Mouse (Mus musculus): ENCODE measurements around the gene Tnnt2. TPM values are rescaled to one million over a fixed set of nuclear protein-coding genes. Genes with fewer than 3 reads are reported as not detected.
A peak's percentile ranks its signal among the peaks of the same experiment; 100 is the strongest.

The Tnnt2 gene
- polyA plus RNA-seq, 1 experiment from 2014 or later: 6.0 TPM

GRCm38 (mm10) chr1:135794216-135795134, 41.7 kb upstream of the Tnnt2 start:
- H3K27me3 ChIP-seq (ENCODE audit: insufficient read depth, low read length): no peaks in the 10 kb centered on the region
- TF ChIP-seq CTCF (IDR thresholded peaks at IDR 0.05; ENCODE audit: low read depth): no peak
- peaks cover 17% of the 10 kb centered on the region for H3K4me1 ChIP-seq (ENCODE audit: insufficient read depth)
- H3K9me3 ChIP-seq (ENCODE audit: low read depth, low read length): no peaks in the 10 kb centered on the region
- H3K4me3 ChIP-seq (ENCODE audit: low read depth, low read length): peak overlapping the region; percentile 22; the same call in 1 of the 2 replicates
- WGBS: 15% methylated on average over 20 of the region's 20 CpGs
- H3K4me2 ChIP-seq: peak overlapping the region; percentile 59
- H3K36me3 ChIP-seq (ENCODE audit: insufficient read depth): no peaks in the 10 kb centered on the region
- H3K27ac ChIP-seq (ENCODE audit: low read depth): peak overlapping the region; percentile 63; the same call in 1 of the 2 replicates
- DNase-seq (peak; percentile 61), ATAC-seq (ENCODE audit: insufficient read depth) (peak; percentile 29; the same call in 1 of the 2 replicates)
- H3K9ac ChIP-seq: peak overlapping the region; percentile 27; the same call in 1 of the 2 replicates

DNA sequence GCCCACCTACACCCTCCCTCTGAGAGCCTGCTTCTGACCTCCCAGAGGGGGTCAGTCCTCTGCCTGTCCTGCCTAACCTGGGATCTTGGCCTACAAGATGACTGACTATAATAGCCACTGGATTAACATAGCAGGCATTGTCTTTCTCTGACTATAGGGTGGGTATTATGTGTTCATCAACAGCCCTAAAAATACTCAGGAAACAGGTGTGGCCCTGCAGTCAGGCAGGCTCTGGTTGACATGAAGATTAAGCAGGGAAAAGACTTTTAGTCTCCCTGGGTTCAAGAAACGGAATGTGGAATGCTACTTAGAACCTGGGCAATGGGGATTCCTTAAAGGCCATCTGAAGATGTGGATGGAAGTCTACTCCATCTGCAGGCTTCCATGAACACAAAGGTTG, 37.7 kb upstream of the Tnnt2 start:
- no peak for ATAC-seq (ENCODE audit: insufficient read depth)
- H3K27ac ChIP-seq (ENCODE audit: low read depth): peak overlapping the region; percentile 13; the same call in 1 of the 2 replicates
- no peak overlapping the region for H3K4me2 ChIP-seq
- H3K4me3 ChIP-seq (ENCODE audit: low read depth, low read length): no peak overlapping the region
- WGBS: 74% methylated on average over 1 of the region's 1 CpGs
- no peak overlapping the region for H3K9ac ChIP-seq
- no peaks in the 10 kb centered on the region for H3K9me3 ChIP-seq (ENCODE audit: low read depth, low read length)
- H3K4me1 ChIP-seq (ENCODE audit: insufficient read depth): peaks cover 31% of the 10 kb centered on the region
- TF ChIP-seq CTCF (IDR thresholded peaks at IDR 0.05; ENCODE audit: low read depth): no peak
- DNase-seq: no peak
- no peaks in the 10 kb centered on the region for H3K27me3 ChIP-seq (ENCODE audit: insufficient read depth, low read length)
- no peaks in the 10 kb centered on the region for H3K36me3 ChIP-seq (ENCODE audit: insufficient read depth)

DNA sequence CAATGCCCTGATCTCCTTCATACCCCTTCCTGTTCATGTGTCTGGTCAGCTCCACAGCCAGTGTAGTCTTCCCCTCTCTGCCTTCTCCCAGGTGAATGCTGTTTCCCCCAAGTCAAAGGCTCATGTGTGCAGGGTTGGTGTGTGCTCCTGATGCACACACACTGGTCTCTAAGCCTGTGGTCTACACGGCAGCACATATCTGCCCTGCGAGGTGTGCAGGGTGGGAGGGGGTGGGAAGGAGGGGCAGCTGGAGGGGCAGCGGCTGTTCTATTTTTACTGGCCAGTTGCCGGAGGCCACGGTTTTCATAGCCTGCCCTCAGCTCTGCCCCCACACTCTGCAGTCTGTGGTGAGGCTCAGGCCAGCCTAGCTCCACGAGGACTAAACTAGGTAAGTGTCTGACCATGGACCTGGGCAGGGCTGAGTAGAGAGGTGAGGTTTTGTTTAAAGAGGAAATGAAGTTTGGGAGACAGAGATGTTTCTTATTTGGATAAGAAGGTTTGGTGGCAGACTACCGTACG, 37.0 kb upstream of the Tnnt2 start:
- ATAC-seq (ENCODE audit: insufficient read depth): no peak
- Histone ChIP-seq H3K4me3 (ENCODE audit: low read depth, low read length) (peak overlapping the region; percentile 3; the same call in 1 of the 2 replicates), H3K4me1 (ENCODE audit: insufficient read depth) (peaks cover 27% of the 10 kb centered on the region), H3K9me3 (ENCODE audit: low read depth, low read length) (no peaks in the 10 kb centered on the region), H3K36me3 (ENCODE audit: insufficient read depth) (no peaks in the 10 kb centered on the region), H3K4me2 (no peak overlapping the region), H3K27me3 (ENCODE audit: insufficient read depth, low read length) (no peaks in the 10 kb centered on the region), H3K9ac (no peak overlapping the region), H3K27ac (ENCODE audit: low read depth) (peak overlapping the region; percentile 80; the same call in 1 of the 2 replicates)
- WGBS: 33% methylated on average over 8 of the region's 8 CpGs
- no peak for DNase-seq
- TF ChIP-seq CTCF (IDR thresholded peaks at IDR 0.05; ENCODE audit: low read depth): no peak

DNA sequence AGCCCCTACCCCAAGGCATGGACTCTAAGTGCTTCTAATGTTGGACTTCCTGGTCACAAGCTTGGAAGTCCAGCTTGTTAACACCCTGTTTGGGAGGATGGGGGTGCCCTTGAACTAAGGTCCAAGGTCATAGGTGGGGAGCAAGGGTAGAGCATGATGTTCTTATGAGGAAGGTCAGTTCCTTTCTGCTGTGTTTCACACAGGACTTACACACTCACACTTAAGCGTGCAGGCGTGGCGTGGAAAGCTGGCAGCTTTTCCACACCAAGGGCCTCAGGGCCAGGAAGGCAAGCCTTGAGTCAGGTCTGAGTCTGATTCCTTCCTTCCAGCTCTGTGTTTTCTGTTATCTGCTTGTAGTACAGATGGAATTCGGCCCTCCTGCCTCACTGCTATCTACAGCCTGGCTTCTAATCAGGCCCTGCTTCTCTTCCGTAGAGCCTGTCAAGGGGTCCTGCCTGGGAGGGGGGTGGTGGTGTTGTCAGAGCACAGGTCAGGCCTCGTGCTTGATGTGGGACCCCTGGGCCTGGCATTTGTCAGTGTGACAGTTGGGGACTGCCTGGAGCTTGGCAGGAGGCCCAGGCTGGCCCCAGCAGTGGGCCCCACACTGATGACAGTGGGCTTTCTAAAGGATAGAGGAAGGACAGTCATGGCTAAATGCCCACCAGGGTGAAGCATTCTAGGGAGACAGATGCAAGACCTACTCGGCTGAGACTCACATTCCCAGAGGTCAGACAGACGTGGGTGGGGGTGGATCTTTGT, 35.8 kb upstream of the Tnnt2 start:
- Histone ChIP-seq H3K4me1 (ENCODE audit: insufficient read depth) (peaks cover 19% of the 10 kb centered on the region), H3K36me3 (ENCODE audit: insufficient read depth) (no peaks in the 10 kb centered on the region), H3K27ac (ENCODE audit: low read depth) (peak overlapping the region; percentile 80), H3K4me2 (peak overlapping the region; percentile 36; the same call in 1 of the 2 replicates), H3K4me3 (ENCODE audit: low read depth, low read length) (peak overlapping the region; percentile 3; the same call in 1 of the 2 replicates), H3K27me3 (ENCODE audit: insufficient read depth, low read length) (no peaks in the 10 kb centered on the region), H3K9ac (peak overlapping the region; percentile 20; the same call in 1 of the 2 replicates), H3K9me3 (ENCODE audit: low read depth, low read length) (no peaks in the 10 kb centered on the region)
- no peak for TF ChIP-seq CTCF (IDR thresholded peaks at IDR 0.05; ENCODE audit: low read depth)
- ATAC-seq (ENCODE audit: insufficient read depth) (peak; percentile 84), DNase-seq (peak; percentile 83)
- WGBS: 25% methylated on average over 8 of the region's 8 CpGs

- DNase-seq: no peak
- H3K27ac ChIP-seq (ENCODE audit: low read depth): no peak overlapping the region
- H3K4me3 ChIP-seq (ENCODE audit: low read depth, low read length): no peak overlapping the region
- TF ChIP-seq CTCF (IDR thresholded peaks at IDR 0.05; ENCODE audit: low read depth): no peak
- no peaks in the 10 kb centered on the region for H3K9me3 ChIP-seq (ENCODE audit: low read depth, low read length)
- no peak for ATAC-seq (ENCODE audit: insufficient read depth)
- no peaks in the 10 kb centered on the region for H3K27me3 ChIP-seq (ENCODE audit: insufficient read depth, low read length)
- no peaks in the 10 kb centered on the region for H3K36me3 ChIP-seq (ENCODE audit: insufficient read depth)
- no peak overlapping the region for H3K9ac ChIP-seq
- 26% methylated on average over 10 of the region's 10 CpGs for WGBS
- H3K4me2 ChIP-seq: no peak overlapping the region
- H3K4me1 ChIP-seq (ENCODE audit: insufficient read depth): no peaks in the 10 kb centered on the region
Measured at GRCm38 (mm10) chr1:135807546-135807945, 28.6 kb upstream of the Tnnt2 start.

GRCm38 (mm10) chr1:135810180-135810579, 26.0 kb upstream of the Tnnt2 start:
- H3K9ac ChIP-seq: no peak overlapping the region
- no peak for TF ChIP-seq CTCF (IDR thresholded peaks at IDR 0.05; ENCODE audit: low read depth)

More at GRCm38 (mm10) chr1:135810180-135810579, 26.0 kb upstream of the Tnnt2 start:
- H3K27me3 ChIP-seq (ENCODE audit: insufficient read depth, low read length): no peaks in the 10 kb centered on the region
- DNase-seq (no peak), ATAC-seq (ENCODE audit: insufficient read depth) (no peak)
- H3K9me3 ChIP-seq (ENCODE audit: low read depth, low read length): no peaks in the 10 kb centered on the region
- no peaks in the 10 kb centered on the region for H3K36me3 ChIP-seq (ENCODE audit: insufficient read depth)
- H3K27ac ChIP-seq (ENCODE audit: low read depth): no peak overlapping the region
- H3K4me3 ChIP-seq (ENCODE audit: low read depth, low read length): no peak overlapping the region
- no peaks in the 10 kb centered on the region for H3K4me1 ChIP-seq (ENCODE audit: insufficient read depth)
- WGBS: 71% methylated on average over 2 of the region's 2 CpGs
- no peak overlapping the region for H3K4me2 ChIP-seq

All from lung, embryonic 14.5 days (tissue).